Mouse (Mus musculus) forebrain, embryonic 12.5 days (tissue): ENCODE measurements around the gene Bmf. TPM values are rescaled to one million over a fixed set of nuclear protein-coding genes. Genes with fewer than 3 reads are reported as not detected.
"Not testable (repeated sequence)": the region's sequence is repeated elsewhere in the genome, so short reads cannot be mapped to it uniquely, and the experiment has no call there.

Experiments used
- ATAC-seq: fragments of 200-750 bp; cut with Nextera tagmentation; 2 replicates; pipeline ENCODE4 v1.8.0; 2017; ENCODE audit warnings: moderate TSS enrichment; ENCODE audit not compliant: low FRiP score
- H3K27ac ChIP-seq: fragments of 300-500 bp; sonication (generic); 2 replicates; pipeline ENCODE4 v1.5.1; 2016; ENCODE audit warnings: mild to moderate bottlenecking
- H3K27me3 ChIP-seq: fragments of 300-500 bp; sonication (generic); 2 replicates; pipeline ENCODE4 v1.6.1; 2016; ENCODE audit warnings: mild to moderate bottlenecking
- H3K36me3 ChIP-seq: fragments of 300-500 bp; sonication (generic); replicated peaks from 2 replicates; pipeline ENCODE4 v1.6.1; 2016; ENCODE audit warnings: mild to moderate bottlenecking
- H3K4me1 ChIP-seq: fragments of 300-500 bp; sonication (generic); 2 replicates; pipeline ENCODE4 v1.6.1; 2016
- H3K4me2 ChIP-seq: fragments of 300-500 bp; sonication (generic); 2 replicates; pipeline ENCODE4 v1.6.1; 2016; ENCODE audit warnings: mild to moderate bottlenecking, moderate library complexity
- H3K4me3 ChIP-seq: fragments of 300-500 bp; sonication (generic); replicated peaks from 2 replicates; pipeline ENCODE4 v1.5.1; 2016; ENCODE audit warnings: mild to moderate bottlenecking
- H3K9ac ChIP-seq: fragments of 300-500 bp; sonication (generic); 2 replicates; pipeline ENCODE4 v1.6.1; 2016; ENCODE audit warnings: mild to moderate bottlenecking
- H3K9me3 ChIP-seq: fragments of 300-500 bp; sonication (generic); 2 replicates; pipeline ENCODE4 v1.6.1; 2016
- WGBS: fragments of 180-500 bp; shearing (Covaris S2); methylation state at CpG from one replicate; pipeline ENCODE4 v1.1.7; 2016; 5-methylcytosine and 5-hydroxymethylcytosine counted together
- polyA plus RNA-seq: library from polyadenylated mRNA; unstranded; fragments of >200 nt; fragmentation: Nextera tagmentation; extraction: Ambion mirVana; gene quantifications from 2 replicates; pipeline ENCODE4 v1.2.1, GENCODE M21; 2016

Gene Bmf
- polyA plus RNA-seq, 1 experiment from 2014 or later: 2.2 TPM

DNA sequence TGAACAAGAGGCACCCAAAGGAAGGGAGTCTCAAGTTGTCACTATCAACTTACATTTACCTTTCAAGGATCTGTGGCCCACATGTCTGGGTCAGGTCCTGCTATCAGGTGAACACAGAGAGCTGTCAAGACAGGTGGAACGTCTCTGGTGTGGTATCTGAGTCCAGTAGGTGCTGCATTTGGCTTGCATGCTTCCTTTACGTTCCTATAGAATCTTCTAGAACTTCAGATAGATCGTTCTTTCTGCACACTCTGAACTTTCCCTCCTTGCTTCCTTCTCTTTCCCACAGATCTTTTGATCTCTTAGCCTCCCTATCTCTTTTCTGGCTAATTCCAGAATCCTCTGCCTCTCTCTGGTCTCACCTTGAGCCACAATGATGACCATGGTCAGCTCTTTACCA lies 8.9 kb upstream of the Bmf start:
- Histone ChIP-seq H3K4me2 (no peak overlapping the region), H3K4me3 (no peak overlapping the region), H3K36me3 (no peaks in the 10 kb centered on the region), H3K4me1 (0 out of 2 replicates have a peak, but pooled peaks cover 5% of the 10 kb centered on the region), H3K9me3 (no peaks in the 10 kb centered on the region), H3K27me3 (no peaks in the 10 kb centered on the region), H3K27ac (no peak overlapping the region), H3K9ac (no peak overlapping the region)
- no peak for ATAC-seq
- WGBS: 91% methylated on average over 3 of the region's 3 CpGs

GRCm38 (mm10) chr2:118554356-118554990 lies 5.0 kb upstream of the Bmf start:
- ATAC-seq: peak; percentile 66
- H3K4me3 ChIP-seq: peak overlapping the region; percentile 40
- H3K4me1 ChIP-seq, H3K27me3 ChIP-seq, H3K36me3 ChIP-seq, H3K9me3 ChIP-seq: not testable (repeated sequence)
- 59% methylated on average over 17 of the region's 17 CpGs for WGBS
- H3K9ac ChIP-seq: peak overlapping the region; percentile 33; the same call in 1 of the 2 replicates
- peak overlapping the region; percentile 55 for H3K4me2 ChIP-seq
- peak overlapping the region; percentile 50; the same call in 1 of the 2 replicates for H3K27ac ChIP-seq

- H3K4me2 ChIP-seq: no peak overlapping the region
- no peak for ATAC-seq
- no peak overlapping the region for H3K27ac ChIP-seq
- no peaks in the 10 kb centered on the region for H3K36me3 ChIP-seq
- no peak overlapping the region for H3K4me3 ChIP-seq
- H3K27me3 ChIP-seq: peaks cover 24% of the 10 kb centered on the region
- 60% methylated on average over 2 of the region's 2 CpGs for WGBS
- no peak overlapping the region for H3K9ac ChIP-seq
- no peaks in the 10 kb centered on the region for H3K9me3 ChIP-seq
- H3K4me1 ChIP-seq: peaks cover 34% of the 10 kb centered on the region
These were observed 2.1 kb upstream of the Bmf start for GRCm38 (mm10) chr2:118551606-118552005.

GRCm38 (mm10) chr2:118548421-118549221 lies 866 bp downstream of the Bmf start:
- H3K4me3 ChIP-seq: peak overlapping the region; percentile 76
- no peak; the same call in 1 of the 2 replicates for ATAC-seq
- no peaks in the 10 kb centered on the region for H3K9me3 ChIP-seq
- H3K4me2 ChIP-seq: peak overlapping the region; percentile 89
- H3K9ac ChIP-seq: peak overlapping the region; percentile 77
- no peaks in the 10 kb centered on the region for H3K36me3 ChIP-seq
- peaks cover 58% of the 10 kb centered on the region for H3K4me1 ChIP-seq
- H3K27ac ChIP-seq: no peak overlapping the region
- peaks cover 36% of the 10 kb centered on the region for H3K27me3 ChIP-seq
- WGBS: 0% methylated on average over 18 of the region's 18 CpGs

GRCm38 (mm10) chr2:118547541-118548016 lies 1.9 kb downstream of the Bmf start:
- ATAC-seq: no peak
- H3K27ac ChIP-seq: no peak overlapping the region
- no peak overlapping the region for H3K9ac ChIP-seq
- H3K4me3 ChIP-seq: peak overlapping the region; percentile 76; the same call in 1 of the 2 replicates
- peak overlapping the region; percentile 89 for H3K4me2 ChIP-seq
- no peaks in the 10 kb centered on the region for H3K9me3 ChIP-seq
- H3K36me3 ChIP-seq: no peaks in the 10 kb centered on the region
- peaks cover 36% of the 10 kb centered on the region for H3K27me3 ChIP-seq
- WGBS: 10% methylated on average over 9 of the region's 9 CpGs
- peaks cover 65% of the 10 kb centered on the region for H3K4me1 ChIP-seq

GRCm38 (mm10) chr2:118546798-118547165 lies 2.7 kb downstream of the Bmf start:
- H3K9me3 ChIP-seq: no peaks in the 10 kb centered on the region
- 29% methylated on average over 3 of the region's 3 CpGs for WGBS
- H3K4me3 ChIP-seq: no peak overlapping the region
- H3K27ac ChIP-seq: no peak overlapping the region
- no peak for ATAC-seq
- H3K4me1 ChIP-seq: peaks cover 65% of the 10 kb centered on the region
- no peaks in the 10 kb centered on the region for H3K36me3 ChIP-seq
- peaks cover 36% of the 10 kb centered on the region for H3K27me3 ChIP-seq
- peak overlapping the region; percentile 10; the same call in 1 of the 2 replicates for H3K4me2 ChIP-seq
- no peak overlapping the region for H3K9ac ChIP-seq

DNA sequence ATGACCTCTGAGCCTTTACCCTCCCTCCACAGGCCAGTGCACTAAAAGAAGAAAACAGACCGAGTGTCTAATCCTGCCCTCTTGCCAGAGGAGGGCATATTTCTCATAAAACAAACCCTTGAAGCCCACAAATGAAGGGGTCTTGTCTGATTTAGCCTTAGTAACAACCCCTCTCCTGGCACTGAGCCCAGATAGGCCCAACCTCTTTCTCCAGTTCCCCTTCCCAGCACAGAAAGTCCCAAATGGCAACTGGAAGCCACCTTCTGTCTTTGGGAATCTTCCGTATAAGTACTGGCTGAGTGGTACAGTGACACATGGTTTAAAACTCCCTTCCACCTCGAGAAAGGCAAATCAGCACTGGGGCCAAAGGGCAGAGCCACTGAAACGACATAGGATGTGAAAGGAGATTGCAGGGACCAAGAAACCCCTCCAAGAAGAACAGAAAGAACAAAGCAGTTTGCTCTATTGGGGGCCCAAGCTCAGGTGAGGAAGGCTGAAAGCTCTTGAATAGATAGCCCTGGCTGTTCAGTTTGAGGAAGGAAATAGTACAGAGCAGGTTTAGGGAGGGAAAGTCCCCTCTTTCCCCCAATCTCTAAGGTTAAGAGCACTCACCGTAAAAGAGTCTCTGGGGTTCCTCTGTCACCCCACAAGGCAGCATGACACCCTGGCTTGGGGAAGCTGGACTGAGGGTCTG lies 3.2 kb downstream of the Bmf start:
- peak overlapping the region; percentile 73 for H3K27ac ChIP-seq
- H3K4me2 ChIP-seq: peak overlapping the region; percentile 13
- no peak overlapping the region for H3K4me3 ChIP-seq
- no peak overlapping the region for H3K9ac ChIP-seq
- no peak for ATAC-seq
- H3K4me1 ChIP-seq: peaks cover 65% of the 10 kb centered on the region
- peaks cover 36% of the 10 kb centered on the region for H3K27me3 ChIP-seq
- H3K36me3 ChIP-seq: no peaks in the 10 kb centered on the region
- H3K9me3 ChIP-seq: no peaks in the 10 kb centered on the region
- WGBS: 22% methylated on average over 5 of the region's 5 CpGs

- ATAC-seq: peak; percentile 22; the same call in 1 of the 2 replicates
- Histone ChIP-seq H3K27me3 (peaks cover 36% of the 10 kb centered on the region), H3K4me3 (no peak overlapping the region), H3K9ac (no peak overlapping the region), H3K4me2 (peak overlapping the region; percentile 52), H3K27ac (peak overlapping the region; percentile 73), H3K4me1 (peaks cover 72% of the 10 kb centered on the region), H3K36me3 (no peaks in the 10 kb centered on the region), H3K9me3 (no peaks in the 10 kb centered on the region)
- WGBS: 24% methylated on average over 23 of the region's 23 CpGs
These were observed 4.0 kb downstream of the Bmf start for GRCm38 (mm10) chr2:118545242-118546103.

DNA sequence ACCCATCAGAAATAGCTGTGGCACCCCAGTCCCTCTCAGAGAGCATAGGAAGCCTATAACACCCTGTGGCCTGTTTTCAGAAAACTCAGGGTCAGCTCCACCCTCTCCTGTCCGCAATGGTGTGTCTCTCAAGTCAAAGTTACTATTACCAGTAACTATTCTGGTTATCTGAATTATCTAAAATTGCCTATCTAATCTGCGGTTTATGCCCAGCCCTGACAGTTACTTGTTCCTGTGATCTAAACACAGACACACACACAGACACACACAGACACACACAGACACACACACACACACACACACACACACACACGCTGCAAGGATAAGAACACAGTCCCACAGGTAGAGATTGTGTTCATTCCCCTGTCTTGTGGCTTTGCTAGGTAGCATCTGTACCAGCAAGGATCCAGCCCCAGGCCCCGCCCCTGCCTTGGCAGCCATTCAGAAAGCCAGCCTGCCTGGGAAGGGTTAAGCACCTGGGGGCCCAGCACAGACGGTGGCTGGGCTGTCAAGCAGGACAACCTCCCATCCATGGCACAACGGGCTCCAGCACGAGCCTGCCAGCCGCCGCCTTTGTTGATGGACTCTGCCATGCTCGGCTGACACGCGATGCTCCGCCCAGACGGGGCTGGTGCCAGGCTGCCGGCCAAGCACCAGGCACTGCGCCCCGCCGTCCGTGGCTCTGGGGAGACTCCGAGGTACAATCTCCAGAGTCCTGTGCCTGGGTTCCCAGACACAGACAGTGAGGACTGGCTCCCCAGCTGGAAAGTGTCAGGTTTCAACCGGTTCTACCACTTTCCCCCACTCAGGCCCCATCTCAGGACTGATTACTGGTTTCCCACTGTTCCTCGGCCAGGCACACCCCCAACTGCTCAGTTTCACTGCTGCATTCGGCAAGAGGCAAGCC lies 5.3 kb downstream of the Bmf start:
- peak overlapping the region; percentile 30 for H3K9ac ChIP-seq
- no peaks in the 10 kb centered on the region for H3K36me3 ChIP-seq
- peak overlapping the region; percentile 73 for H3K27ac ChIP-seq
- ATAC-seq: peak; percentile 76
- peaks cover 36% of the 10 kb centered on the region for H3K27me3 ChIP-seq
- H3K4me2 ChIP-seq: peak overlapping the region; percentile 52
- WGBS: 7% methylated on average over 23 of the region's 23 CpGs
- H3K4me1 ChIP-seq: peaks cover 75% of the 10 kb centered on the region
- peak overlapping the region; percentile 24 for H3K4me3 ChIP-seq
- H3K9me3 ChIP-seq: no peaks in the 10 kb centered on the region

GRCm38 (mm10) chr2:118542971-118543573 lies 6.4 kb downstream of the Bmf start:
- Histone ChIP-seq H3K4me3 (no peak overlapping the region), H3K4me2 (no peak overlapping the region), H3K9me3 (no peaks in the 10 kb centered on the region), H3K36me3 (no peaks in the 10 kb centered on the region), H3K9ac (no peak overlapping the region), H3K4me1 (peaks cover 65% of the 10 kb centered on the region), H3K27ac (no peak overlapping the region), H3K27me3 (peaks cover 26% of the 10 kb centered on the region)
- 85% methylated on average over 1 of the region's 1 CpGs for WGBS
- no peak for ATAC-seq
